31 mouse cellular contexts compared by ENCODE assay signal in genomic region chr4:62778621-62779020, GRCm38 (mm10).
"Had no signal": no experiment of that assay in that cellular context is flagged by ENCODE, and none has a peak within 500 bp of the region (broad histone marks: within the 10 kb centered on the region; RNA-seq: fewer than 3 reads in every experiment).

No protein-coding gene starts in this region.

- H3K36me3 ChIP-seq: limb, embryonic 10.5 days; limb, embryonic 12.5 days; limb, embryonic 13.5 days; limb, embryonic 15.5 days; liver, embryonic 13.5 days; liver, embryonic 15.5 days; lung, embryonic 15.5 days; midbrain, embryonic 10.5 days; midbrain, embryonic 12.5 days; midbrain, embryonic 13.5 days; midbrain, embryonic 15.5 days; neural tube, embryonic 12.5 days had no signal

- ATAC-seq: liver, postnatal 0 days; lung, postnatal 0 days; midbrain, embryonic 13.5 days; midbrain, embryonic 15.5 days; midbrain, embryonic 16.5 days had no signal

- H3K27ac ChIP-seq: left cerebral cortex, adult 2 months; limb, embryonic 10.5 days; limb, embryonic 12.5 days; limb, embryonic 13.5 days; limb, embryonic 15.5 days; liver, embryonic 13.5 days; liver, embryonic 14.5 days; liver, embryonic 15.5 days; lung, embryonic 15.5 days; macrophage; midbrain, embryonic 10.5 days; midbrain, embryonic 12.5 days; midbrain, embryonic 13.5 days; midbrain, embryonic 15.5 days; neural tube, embryonic 12.5 days had no signal

- H3K27me3 ChIP-seq: midbrain, embryonic 15.5 days; neural tube, embryonic 12.5 days had no signal

- H3K4me1 ChIP-seq: liver, embryonic 13.5 days; liver, embryonic 15.5 days; lung, embryonic 15.5 days; midbrain, embryonic 12.5 days had no signal

- DNase-seq: left cerebral cortex, postnatal 4 days; liver; liver, embryonic 13.5 days; liver, postnatal 0 days; lung, adult 2 months; lung, embryonic 14.5 days; lung, postnatal 10 days; lung, postnatal 14 days; lung, postnatal 36 days; lung, postnatal 4 days; midbrain, embryonic 14.5 days had no signal

- H3K9me3 ChIP-seq: limb, embryonic 10.5 days; limb, embryonic 12.5 days; limb, embryonic 13.5 days; limb, embryonic 15.5 days; liver, embryonic 13.5 days; liver, embryonic 15.5 days; lung, embryonic 15.5 days; midbrain, embryonic 10.5 days; midbrain, embryonic 12.5 days; midbrain, embryonic 13.5 days; midbrain, embryonic 15.5 days; neural tube, embryonic 12.5 days had no signal

- H3K4me2 ChIP-seq: limb, embryonic 12.5 days; limb, embryonic 13.5 days; limb, embryonic 15.5 days; liver, embryonic 11.5 days; liver, embryonic 13.5 days; liver, embryonic 15.5 days; lung, embryonic 14.5 days; lung, embryonic 15.5 days; midbrain, embryonic 11.5 days; midbrain, embryonic 12.5 days; midbrain, embryonic 13.5 days; midbrain, embryonic 15.5 days; neural tube, embryonic 12.5 days had no signal

- H3K9ac ChIP-seq: limb, embryonic 12.5 days; limb, embryonic 13.5 days; limb, embryonic 15.5 days; liver, embryonic 13.5 days; liver, embryonic 14.5 days; liver, embryonic 15.5 days; liver, postnatal 0 days; lung, embryonic 14.5 days; lung, embryonic 15.5 days; midbrain, embryonic 12.5 days; midbrain, embryonic 13.5 days; midbrain, embryonic 15.5 days; neural tube, embryonic 12.5 days had no signal

- H3K4me3 ChIP-seq: left cerebral cortex, adult 2 months; limb, embryonic 10.5 days; limb, embryonic 12.5 days; limb, embryonic 13.5 days; limb, embryonic 15.5 days; liver, embryonic 13.5 days; liver, embryonic 15.5 days; lung, embryonic 15.5 days; megakaryocyte, embryonic 14.5 days; midbrain, embryonic 10.5 days; midbrain, embryonic 12.5 days; midbrain, embryonic 13.5 days; midbrain, embryonic 15.5 days; myocyte; neural tube, embryonic 12.5 days had no signal
